Mouse (Mus musculus) lung, postnatal 0 days (tissue): ENCODE measurements around the gene Uvrag.

Source experiments
- CTCF ChIP-seq: IDR thresholded peaks from 2 replicates; pipeline ENCODE4 v1.5.1; 2016; ENCODE audit warnings: antibody characterized with exemption, mild to moderate bottlenecking
- EP300 ChIP-seq: IDR thresholded peaks from 2 replicates; pipeline ENCODE4 v1.6.1; 2016; ENCODE audit warnings: antibody characterized with exemption, mild to moderate bottlenecking, control low read depth

DNA sequence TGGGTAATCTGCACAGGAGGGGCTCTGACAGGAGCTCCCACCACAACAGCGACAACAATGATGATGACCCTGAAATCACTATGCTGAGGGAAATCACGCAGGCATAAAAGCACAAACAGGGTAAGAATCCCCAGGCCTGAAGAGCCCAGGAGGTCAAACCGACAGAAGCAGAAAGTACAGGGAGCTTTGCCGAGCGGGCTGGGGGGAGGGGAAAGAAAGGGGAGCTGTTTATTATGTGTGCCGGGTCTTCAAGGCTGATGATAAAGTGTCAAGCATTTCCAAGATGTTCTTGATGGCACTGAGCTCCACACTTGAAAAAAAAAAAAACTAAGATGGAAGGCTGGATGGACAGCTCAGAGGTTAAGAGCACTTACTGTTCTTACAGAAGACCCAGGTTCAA, 4.2 kb downstream of the Uvrag start:
- TF ChIP-seq EP300 (no peak), CTCF (no peak)
